Mouse (Mus musculus): ENCODE results near the gene Lrrc4. TPM values are rescaled to one million over a fixed set of nuclear protein-coding genes. Genes with fewer than 3 reads are reported as not detected.

The Lrrc4 gene
- total RNA-seq, 4 experiments from 2014 or later: 5.9 to 8.0 (median 7.1) TPM

DNA sequence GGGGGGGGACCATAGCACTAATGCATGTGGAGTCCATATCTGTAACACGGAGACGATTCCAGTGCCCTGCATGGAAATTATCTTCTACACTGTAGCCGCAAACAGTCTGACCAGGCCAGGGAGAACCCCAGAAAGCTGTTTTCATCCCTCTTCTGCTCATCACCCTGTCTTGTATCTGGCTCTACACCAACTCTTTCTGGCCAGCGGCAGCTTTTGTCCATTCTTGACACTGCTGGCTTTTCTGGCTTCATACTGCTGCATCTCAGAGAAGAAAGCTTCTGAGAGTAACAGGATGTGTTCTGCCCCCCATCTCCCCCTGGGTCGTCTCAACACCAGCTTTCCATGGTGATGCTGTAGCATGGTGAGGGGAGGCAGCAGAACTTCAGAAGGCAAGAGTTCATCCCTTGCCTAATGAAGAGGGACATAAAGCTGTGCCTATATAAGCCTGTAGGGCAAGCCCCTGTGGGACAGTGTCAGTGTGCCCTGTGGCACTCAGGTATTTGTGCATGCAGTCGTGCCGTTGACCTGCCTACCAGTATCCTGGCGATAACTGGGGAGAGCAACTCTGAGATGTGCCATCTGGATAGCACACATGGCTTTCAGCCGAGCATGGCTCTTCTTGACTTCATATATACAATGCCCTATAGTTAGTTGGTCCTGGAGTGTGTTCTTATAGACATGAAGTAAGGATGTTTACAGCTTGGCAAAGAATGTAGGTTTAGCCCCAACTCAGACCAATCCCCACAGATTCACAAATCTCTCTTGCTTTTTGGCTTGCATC is 111.0 kb downstream of the Lrrc4 start:
- DNase-seq: no peak

DNA sequence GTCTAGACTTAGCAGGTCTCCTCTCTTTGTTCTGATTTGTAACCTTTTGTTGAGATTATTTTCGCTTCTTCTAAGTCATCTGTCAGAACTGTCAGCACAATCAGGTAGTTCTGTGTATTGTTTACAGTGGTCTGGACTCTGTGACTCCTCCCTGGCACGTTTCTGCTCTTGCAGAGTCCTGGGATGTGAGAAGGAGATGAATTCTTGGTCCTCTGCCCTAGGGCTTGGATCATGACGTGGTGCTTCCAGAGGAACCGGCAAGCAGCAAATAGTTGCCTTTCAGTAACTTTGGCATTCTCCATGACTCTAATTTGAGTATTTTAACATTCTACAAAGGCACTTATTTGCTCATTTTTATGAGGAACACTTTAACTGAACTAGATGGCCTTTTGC is 113.7 kb downstream of the Lrrc4 start:
- DNase-seq: no peak

DNA sequence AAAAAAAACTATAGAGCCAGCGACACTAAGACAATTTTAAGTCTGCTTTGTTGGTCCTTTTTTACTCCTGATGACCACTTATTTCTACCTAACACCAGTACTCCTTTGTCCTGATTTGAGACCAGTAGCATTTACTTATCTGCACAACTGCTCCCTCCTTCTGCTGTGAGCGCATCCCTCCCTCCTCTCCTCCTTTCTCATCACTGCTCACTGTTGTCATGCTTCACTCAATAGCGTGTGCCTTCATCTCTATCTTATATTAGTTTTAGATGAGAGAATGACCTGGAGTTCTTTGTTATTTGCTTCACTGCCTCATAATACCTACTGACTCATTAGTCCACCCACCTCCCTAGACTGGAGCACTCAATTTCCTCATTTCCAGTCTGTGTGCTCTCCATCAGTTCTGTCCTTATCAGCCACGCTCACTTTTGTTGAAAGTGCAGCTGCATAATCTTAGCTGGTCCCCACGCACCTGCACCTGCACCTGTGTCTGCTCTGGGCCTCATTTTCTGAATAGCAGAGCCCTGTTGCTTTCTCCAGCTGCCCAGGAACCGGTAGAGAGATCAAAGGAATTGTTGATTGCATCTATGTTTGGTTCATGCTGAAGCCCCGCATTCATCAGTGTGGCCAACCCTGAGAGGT is 114.2 kb downstream of the Lrrc4 start:
- DNase-seq: no peak

DNA sequence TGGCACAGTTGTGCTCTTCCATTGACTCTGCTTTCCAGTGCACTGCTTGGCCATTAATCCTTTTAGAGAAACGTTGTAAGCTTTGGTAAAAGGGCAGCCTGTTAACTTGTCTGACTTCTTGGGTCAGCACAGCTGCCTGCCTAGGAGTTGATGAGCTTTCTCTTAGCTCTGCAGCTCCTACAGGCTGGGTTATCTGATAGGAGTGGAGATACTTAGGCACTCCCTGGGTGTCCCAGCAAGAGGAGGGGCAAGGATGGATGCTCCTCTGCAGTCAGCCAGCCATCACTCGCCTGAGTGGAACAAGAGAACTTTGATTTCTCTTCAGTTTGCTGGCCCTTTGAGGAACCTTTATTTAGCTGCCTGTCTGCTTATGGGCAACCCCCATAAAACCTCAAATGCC is 121.5 kb downstream of the Lrrc4 start:
- DNase-seq: no peak

DNA sequence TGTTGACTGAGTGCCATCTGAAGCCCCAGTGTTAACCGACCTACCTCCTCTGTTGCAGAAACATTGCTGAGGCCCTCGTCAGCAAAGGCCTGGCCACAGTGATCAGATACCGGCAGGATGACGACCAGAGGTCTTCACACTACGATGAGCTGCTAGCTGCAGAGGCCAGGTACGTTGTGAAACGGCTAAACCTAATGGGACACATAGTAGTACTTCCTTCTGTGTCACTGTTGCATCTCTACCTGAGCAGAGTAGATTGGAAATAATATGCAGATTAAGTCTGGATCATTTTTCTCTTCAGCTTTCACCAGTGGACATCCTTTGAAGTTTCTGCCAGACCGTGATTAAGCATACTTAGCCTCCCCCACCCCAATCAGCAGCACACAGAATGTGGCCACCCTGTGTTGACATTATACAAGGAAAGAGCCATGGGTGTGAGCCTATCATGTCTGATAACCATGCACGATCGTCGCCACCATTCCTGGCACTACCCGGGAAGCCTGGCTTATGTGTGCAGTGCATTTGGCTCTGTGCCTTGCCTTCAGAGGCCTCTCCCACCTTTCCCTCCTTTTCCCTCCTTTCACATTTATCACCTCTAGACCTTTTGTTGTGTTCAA is 124.5 kb downstream of the Lrrc4 start:
- DNase-seq: no peak

DNA sequence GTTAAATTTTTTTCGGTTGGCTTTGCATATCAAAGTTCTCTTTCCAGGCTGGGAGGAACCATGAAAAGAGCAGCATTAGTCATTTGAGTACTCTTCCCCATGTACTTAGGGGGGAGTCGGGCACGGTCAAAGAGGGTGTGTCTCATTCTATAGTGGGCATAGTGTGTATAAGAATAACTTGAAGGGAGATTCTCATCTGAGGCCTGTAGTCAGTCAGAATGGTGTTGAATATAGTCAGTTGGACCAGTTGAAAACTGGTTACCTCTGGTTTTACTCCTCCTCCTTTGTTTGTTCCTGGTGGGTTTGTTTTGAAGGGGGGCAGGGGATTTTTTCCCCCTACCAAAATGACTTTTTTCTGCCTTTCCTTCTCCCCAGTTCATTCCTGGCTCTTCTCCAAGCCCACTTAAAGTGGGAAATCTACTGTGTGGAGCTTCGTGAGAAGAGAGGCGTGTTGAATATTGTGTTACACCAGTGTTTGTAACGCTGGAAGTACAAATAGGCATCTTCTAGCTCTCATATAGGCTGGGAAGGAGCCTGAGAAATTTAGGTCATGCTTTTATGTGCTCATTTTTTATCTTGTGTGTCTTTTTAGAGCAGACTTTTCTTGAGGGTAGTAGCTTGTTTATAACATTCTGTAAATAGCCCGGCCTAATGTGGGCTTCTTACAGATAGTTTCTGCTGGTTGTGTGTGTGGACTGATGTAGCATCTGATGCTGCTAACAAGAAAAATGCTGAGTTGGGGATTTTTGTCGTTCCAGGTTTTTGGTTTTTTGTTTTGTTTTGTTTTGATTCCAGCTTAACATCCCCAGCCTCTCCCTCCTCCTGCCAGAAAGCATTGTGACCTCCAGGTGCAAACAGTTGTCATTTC is 125.2 kb downstream of the Lrrc4 start:
- no peak for DNase-seq

DNA sequence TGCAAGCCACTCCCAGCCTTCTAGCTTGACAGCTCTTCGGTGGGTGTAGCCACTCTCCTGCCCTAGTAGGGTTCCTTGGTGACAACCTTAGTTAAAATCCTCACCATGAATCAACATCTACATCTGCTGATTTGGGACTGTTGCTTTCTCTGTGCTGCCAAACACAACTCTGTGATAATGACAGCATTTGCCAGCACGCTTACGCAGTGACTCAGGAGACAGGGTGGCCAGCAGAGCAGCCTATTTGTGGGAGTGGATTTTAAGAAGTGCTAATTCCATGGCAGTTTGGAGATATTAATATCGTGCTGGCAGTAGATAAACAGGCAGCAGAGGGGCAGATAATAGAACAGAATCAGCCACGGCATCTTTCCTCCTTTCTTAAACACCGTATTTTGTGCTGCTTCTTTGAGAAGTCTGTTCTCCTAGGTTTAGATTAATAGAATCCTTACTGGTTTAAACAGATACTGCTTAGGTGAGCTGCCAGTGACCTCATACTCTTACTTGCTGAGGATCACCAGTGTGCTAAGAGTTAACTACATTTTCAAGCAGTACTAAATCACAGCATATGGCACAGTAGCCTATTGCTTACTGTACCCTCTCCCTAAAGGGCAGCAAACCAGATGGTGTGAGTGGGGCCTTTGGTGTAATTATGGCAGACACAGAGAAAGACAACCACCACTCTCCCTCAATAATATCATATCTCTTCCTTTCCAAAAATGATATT is 126.0 kb downstream of the Lrrc4 start:
- no peak for DNase-seq

DNA sequence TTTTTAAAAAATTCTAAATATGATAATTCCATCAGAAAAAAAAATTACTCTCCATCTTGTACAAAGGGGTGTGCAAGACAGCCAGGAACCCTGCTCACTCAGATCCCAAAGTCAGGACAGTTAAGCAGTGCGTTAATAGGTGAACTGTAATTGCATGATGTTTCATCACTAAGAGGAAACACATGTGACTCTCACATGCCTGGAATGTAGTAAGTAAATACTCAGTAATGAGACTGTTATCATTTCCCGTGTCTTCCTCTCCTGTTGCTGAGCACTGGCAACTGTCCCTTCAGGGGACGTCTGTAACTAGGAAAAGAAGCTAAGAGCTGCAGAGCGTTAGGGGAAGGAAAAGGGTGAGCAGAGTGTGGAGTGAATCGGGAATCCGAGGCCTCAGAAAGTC is 126.9 kb downstream of the Lrrc4 start:
- no peak for DNase-seq

DNA sequence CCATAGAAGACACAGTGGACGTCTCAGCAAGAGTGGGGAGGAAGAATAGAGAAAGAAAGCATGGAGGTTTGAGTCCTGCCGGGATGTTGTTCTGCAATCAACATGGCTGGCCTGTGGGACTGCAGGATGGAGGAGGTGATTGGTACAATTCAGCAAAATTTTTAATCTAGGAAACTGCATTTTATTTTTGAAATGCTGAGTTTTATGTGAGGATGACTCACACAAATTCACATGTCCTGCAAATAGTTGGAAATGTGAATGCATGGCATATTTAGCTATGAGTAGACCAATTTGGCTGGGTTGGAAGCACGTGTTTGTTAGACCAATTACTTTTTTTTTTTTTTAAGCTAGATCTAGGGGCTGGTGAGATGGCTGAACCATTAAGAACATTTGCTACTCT is 134.3 kb downstream of the Lrrc4 start:
- no peak for DNase-seq

DNA sequence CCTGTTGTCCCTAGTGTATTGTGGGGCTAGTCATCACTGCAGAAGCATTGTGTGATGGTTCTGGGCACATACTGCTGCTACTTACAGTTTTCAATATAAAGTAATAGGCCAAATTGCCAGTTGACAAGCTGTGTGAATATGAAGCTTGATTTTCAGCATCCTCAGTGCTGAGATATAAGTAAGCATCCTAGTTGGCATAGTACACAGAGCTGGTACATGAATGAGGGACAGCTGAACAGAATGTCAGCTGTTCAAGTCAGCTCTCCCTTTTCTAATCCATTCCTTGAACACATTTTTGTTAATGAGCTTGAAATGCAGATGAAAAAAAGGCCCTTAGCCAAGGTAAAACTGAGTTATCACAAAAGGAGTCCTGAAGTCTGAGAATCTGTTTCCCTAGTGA is 138.9 kb downstream of the Lrrc4 start:
- no peak for DNase-seq

DNA sequence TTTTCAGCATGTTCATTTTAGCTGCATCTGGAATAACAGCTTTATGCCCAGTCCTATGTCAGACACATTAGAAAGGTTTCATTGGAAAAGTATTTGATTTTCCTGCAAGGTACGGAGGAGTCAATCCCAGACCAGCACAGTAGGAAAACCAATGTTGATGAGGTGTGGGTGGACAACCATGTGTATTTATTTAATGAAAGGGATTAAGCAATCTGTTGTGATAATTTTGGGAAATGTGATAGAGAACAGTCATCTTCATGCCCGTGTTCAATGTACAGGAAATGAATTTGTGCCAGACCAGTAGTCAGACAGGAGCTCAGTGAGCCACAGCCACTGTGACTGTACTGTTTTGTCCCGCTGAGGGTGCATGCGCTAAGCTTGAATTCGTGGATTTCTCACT is 143.8 kb downstream of the Lrrc4 start:
- no peak for DNase-seq

DNA sequence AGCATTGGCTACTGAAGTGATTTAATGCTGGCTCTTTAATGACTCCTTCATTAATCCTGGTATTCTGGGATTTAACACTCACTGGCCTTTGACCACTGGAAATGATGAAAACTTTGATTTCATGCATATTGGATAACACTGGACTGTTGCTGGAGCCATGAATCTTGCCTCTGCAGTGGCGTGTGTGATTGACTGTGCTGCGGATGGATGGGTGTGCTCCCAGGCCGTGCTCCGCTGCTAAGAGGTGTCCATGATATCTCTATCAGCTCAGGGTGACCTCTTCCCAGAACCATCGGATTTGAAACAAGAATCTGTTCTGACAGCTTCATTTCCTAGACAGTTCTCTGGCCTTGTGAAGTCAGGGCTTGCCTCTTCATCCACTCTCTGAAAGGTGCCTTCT is 145.8 kb downstream of the Lrrc4 start:
- DNase-seq: no peak

DNA sequence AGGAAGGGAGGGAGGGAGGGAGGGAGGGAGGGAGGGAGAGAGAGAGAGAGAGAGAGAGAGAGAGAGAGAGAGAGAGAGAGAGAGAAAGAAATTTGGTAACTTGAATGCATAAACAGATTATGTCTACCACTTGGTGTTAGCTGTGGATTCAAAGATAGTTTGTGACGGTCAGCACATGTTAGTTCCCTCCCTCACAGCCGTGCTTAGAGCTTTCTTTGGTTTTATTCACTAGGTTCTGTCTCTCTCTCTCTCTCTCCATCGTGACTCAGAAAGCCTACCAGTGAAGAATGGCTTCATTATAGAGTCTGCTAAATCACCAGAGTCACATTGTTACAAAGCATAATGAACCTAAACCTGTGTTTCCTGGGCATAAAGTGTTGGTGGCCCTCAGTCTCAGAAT is 146.5 kb downstream of the Lrrc4 start:
- DNase-seq: no peak

DNA sequence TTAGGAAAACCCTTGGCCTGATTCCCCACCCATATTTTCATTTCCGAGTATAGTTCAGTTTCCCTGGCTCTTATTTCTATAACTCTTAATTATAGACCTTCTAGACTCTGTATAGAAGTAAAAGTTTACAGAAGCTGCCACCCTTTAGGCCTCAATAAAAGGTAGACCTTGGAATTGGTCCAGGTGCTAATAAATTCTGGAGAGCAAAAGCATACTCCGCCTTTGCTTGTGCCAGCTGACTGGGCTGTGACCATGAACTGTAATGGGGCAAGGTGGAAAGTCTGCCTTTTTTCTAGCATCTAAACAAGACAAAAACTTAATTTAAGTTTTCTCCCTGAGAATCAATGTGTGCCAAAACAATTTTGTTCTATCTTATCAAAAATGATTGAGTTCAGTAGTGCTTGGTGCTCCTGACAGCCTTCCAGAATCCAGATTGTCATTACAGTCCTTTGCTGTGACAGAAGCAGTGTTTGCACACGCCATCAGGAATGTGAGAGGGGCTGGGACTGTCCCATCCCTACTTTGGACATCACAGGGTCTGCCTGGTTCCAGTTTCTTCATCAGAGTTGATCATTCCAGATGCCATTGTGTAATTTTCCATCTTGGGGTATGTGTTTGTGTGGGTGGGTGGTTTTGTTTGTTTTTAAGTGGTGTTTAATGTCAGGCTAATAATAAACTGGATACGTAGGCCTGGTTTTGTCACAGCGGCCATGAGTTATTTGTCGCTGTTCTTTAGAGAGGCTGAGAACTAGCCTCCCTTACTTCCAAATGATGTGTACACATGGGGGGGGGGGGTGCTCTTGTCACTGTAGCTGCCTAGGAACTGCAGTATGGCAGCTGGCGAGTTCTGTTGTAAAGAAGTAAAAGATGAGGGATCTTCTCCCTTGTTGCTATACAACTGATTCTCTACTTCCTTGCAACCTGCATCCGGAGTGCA is 149.8 kb downstream of the Lrrc4 start:
- DNase-seq: peak; percentile 31

DNA sequence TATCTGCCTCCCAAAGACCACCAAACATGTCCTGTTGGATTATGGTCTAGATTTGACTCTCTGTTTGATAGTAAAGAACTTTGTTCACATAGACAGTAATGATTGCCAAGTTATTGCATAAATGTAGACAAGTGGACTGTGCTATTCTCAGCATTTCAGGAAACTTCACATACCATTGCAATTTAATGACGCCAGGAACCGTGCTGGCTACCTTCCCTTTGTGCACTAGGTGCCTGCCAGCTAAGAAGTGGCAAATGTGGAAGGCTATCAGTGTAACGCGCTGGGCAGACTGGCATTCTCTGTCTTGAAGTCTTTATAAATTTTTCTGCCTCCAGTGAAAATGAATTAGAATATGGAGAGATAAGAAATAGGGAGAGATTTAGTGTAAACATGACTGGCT is 151.0 kb downstream of the Lrrc4 start:
- no peak for DNase-seq

DNA sequence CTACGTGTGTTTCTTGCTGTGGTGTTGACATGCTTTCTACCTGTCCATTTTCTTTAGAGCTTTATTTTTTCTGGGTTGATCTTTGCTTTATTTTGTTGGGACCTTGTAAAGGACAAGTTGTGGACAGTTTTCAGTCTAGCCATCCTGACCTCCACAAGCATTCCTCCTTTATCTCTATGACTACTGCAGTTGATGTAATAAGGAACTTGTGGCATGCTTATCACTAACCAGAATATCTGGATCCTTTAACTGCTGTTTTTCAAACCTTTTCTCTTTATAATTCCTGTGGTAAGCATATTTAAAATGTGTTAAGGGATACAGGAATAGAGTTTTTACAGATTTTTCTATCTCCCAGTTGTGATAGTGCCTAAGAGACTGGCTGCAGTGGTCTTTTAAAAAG is 152.7 kb downstream of the Lrrc4 start:
- DNase-seq: no peak

DNA sequence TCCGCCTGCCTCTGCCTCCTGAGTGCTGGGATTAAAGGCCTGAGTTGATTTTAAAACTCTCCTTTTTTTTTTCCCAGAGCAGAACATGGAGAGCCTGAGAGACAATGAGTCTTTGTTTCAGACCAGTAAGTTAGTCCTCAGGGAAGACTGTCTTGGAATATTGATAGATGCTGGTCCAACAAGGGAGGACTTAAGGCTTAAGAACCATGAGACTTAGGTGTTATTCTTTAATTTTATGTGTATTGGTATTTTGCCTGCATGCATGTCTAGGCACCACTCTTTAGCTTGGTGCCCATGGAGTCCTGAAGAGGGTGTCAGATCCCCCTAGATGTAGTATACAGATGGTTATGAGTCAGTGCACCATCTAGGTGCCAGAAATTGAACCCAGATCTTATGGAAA is 156.9 kb downstream of the Lrrc4 start:
- no peak for DNase-seq

DNA sequence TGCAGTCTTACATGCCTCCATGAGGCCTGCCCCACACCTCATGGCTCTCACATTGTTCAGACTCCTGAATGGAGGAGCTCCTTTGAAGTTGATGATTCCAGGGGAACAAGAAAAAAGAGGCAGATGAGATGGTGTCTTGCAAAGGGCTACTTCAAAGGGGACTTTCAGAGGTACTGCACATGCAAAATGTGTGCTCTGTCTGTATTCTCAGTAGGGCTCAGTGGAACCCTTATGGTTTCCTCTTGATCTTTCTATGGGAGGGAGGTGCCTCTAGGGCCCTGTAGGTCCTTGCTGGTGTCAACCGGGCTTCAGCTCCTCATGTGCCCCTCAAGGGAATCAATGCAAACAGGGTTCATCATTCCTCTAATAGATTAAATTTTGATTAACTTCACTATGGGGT is 159.2 kb downstream of the Lrrc4 start:
- DNase-seq: no peak

DNA sequence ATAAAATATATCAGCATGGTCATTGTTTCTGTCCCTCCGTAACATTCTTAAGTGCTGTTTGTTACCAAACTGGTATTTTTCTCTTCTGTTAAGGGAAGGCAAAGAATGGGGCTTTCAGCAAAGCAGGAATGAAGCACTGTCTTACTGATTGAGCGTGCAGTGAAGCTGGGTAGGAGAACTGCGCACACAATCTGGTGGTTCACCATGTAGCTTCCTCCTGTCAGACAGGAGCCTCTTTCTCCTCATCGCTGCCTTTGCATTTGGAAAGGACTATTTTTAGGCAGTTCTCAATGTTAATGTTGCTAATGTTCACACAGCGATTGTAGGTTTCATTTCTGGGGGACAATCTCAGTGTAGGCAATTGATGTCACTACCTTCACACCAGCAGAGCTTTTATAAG is 162.3 kb downstream of the Lrrc4 start:
- DNase-seq: no peak

DNA sequence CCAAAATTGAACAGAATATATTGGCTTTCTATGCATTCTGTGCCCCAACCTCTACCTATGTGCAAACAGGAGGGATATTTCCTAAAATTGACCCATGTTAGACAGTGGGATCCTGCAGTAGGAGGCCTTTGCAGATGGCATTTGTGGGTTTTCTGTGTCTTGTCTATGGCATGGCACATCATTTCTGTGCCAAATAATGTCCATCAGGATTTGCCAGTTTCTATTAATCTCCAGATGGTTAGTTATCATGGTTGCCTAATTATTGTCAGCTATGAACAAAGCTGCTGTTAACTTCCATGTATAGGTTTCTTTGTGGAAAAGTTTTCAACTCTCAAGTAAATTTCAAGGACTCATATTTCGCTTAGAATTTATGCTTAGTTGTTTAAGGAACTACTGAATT is 164.0 kb downstream of the Lrrc4 start:
- DNase-seq: no peak

DNA sequence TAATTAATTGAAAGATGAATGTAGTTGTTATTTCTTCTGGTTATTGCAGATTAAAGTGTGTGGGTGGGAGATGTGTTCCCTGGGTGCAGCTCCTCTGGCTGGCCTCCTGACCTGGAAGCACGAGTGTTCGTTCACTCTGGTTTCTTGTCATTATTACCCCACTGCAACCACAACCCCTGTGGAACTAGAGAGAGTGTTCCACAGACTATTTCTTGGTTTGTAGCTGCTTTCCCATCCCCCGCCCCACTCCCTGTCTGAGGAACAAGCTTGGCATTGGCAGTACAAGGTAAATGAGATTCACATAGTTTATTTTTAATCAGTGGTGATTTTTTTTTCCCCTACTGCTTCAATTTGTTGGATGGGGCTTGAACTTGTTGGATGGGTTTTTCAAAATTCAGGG is 166.8 kb downstream of the Lrrc4 start:
- no peak for DNase-seq

Measured in adrenal gland, adult 8-10 months (tissue).